Mouse (Mus musculus) G1E (cell line): Measurements from ENCODE around the gene Myo16.

Experiments used
- CTCF ChIP-seq: IDR thresholded peaks from 2 replicates; pipeline ENCODE4 v1.5.1; 2012; ENCODE audit warnings: low read depth, low read length, inconsistent platforms, mixed read lengths
- POLR2AphosphoS5 ChIP-seq: IDR thresholded peaks from 2 replicates; pipeline ENCODE4 v1.6.1; 2012; ENCODE audit warnings: low read depth, low read length, inconsistent platforms; ENCODE audit not compliant: insufficient replicate concordance

GRCm38 (mm10) chr8:10539665-10540064, 386.0 kb downstream of the Myo16 start:
- no peak for TF ChIP-seq CTCF
- TF ChIP-seq POLR2AphosphoS5, result no peak
